Mouse (Mus musculus) testis, adult 2 months (tissue): ENCODE results near the gene Rbfox2.

Experiments
- CTCF ChIP-seq: fragments of 200-500 bp; IDR thresholded peaks from 2 replicates; pipeline ENCODE4 v1.5.1; 2012; ENCODE audit warnings: low read depth, mild to moderate bottlenecking, inconsistent platforms, low read length, moderate library complexity; ENCODE audit not compliant: control insufficient read depth, insufficient read depth, insufficient replicate concordance
- POLR2A ChIP-seq: fragments of 200-500 bp; IDR thresholded peaks from 2 replicates; pipeline ENCODE4 v1.6.1; 2012; ENCODE audit warnings: low read depth, mild to moderate bottlenecking, inconsistent platforms, low read length, moderate library complexity; ENCODE audit not compliant: control insufficient read depth

GRCm38 (mm10) chr15:77152336-77153087, 154.3 kb downstream of the Rbfox2 start:
- TF ChIP-seq CTCF = no peak
- TF ChIP-seq POLR2A = no peak
